Mouse (Mus musculus): ENCODE data around the gene Sdhb. TPM values are rescaled to one million over a fixed set of nuclear protein-coding genes. Genes with fewer than 3 reads are reported as not detected.
A peak's percentile ranks its signal among the peaks of the same experiment; 100 is the strongest.

The Sdhb gene
- total RNA-seq, 2 experiments from 2014 or later, result 170 to 178 TPM

- no peak for TF ChIP-seq CTCF (IDR thresholded peaks at IDR 0.05)
Measured at GRCm38 (mm10) chr4:140986024-140986710, 25.2 kb downstream of the Sdhb start.

GRCm38 (mm10) chr4:140986711-140987395, 25.9 kb downstream of the Sdhb start, which contains the start of gene Atp13a2:
Gene Atp13a2 (plus strand): TSS chr4:140986873.
- peak within 1 kb of the TSS; percentile 98 for H3K4me3 ChIP-seq
- intact Hi-C loops (cut with DNase I), result no loop called here
- peak; percentile 36 for TF ChIP-seq CTCF (IDR thresholded peaks at IDR 0.05)
- H3K27ac ChIP-seq, result peak within 1 kb of the TSS; percentile 82
- DNase-seq (ENCODE audit: extremely low spot score in 1 of 2, low spot score in 2 of 2), result peak; percentile 93 to 96

More at GRCm38 (mm10) chr4:140986024-140986710, 25.2 kb downstream of the Sdhb start:
- intact Hi-C loops (cut with DNase I), result no loop called here
- H3K27ac ChIP-seq, result peak overlapping the region; percentile 30; the same call in 1 of the 2 replicates
- no peak for DNase-seq (ENCODE audit: extremely low spot score in 1 of 2, low spot score in 2 of 2)
- H3K4me3 ChIP-seq, result peak overlapping the region; percentile 98

- intact Hi-C loops (cut with DNase I), result no loop called here
- no peak for DNase-seq (ENCODE audit: extremely low spot score in 1 of 2, low spot score in 2 of 2)
- TF ChIP-seq CTCF (IDR thresholded peaks at IDR 0.05), result no peak
- Histone ChIP-seq H3K4me3 (peak overlapping the region; percentile 98), H3K27ac (no peak overlapping the region; the same call in 1 of the 2 replicates)
Measured at GRCm38 (mm10) chr4:140987476-140987875, 26.5 kb downstream of the Sdhb start.

GRCm38 (mm10) chr4:140988706-140989290, 27.8 kb downstream of the Sdhb start:
- intact Hi-C loops (cut with DNase I), result no loop called here

GRCm38 (mm10) chr4:140989447-140989846, 28.4 kb downstream of the Sdhb start:
- no peak for DNase-seq (ENCODE audit: extremely low spot score in 1 of 2, low spot score in 2 of 2)
- intact Hi-C loops (cut with DNase I), result no loop called here
- Histone ChIP-seq H3K4me3 (no peak overlapping the region), H3K27ac (no peak overlapping the region)
- TF ChIP-seq CTCF (IDR thresholded peaks at IDR 0.05), result no peak

More at GRCm38 (mm10) chr4:140988706-140989290, 27.8 kb downstream of the Sdhb start:
- Histone ChIP-seq H3K4me3 (no peak overlapping the region), H3K27ac (no peak overlapping the region)
- no peak for DNase-seq (ENCODE audit: extremely low spot score in 1 of 2, low spot score in 2 of 2)
- no peak for TF ChIP-seq CTCF (IDR thresholded peaks at IDR 0.05)

GRCm38 (mm10) chr4:140992215-140992614, 31.2 kb downstream of the Sdhb start:
- Histone ChIP-seq H3K27ac (no peak overlapping the region), H3K4me3 (no peak overlapping the region)
- intact Hi-C loops (cut with DNase I), result no loop called here
- no peak for TF ChIP-seq CTCF (IDR thresholded peaks at IDR 0.05)
- DNase-seq (ENCODE audit: extremely low spot score in 1 of 2, low spot score in 2 of 2), result no peak

GRCm38 (mm10) chr4:140993846-140994245, 32.8 kb downstream of the Sdhb start:
- Histone ChIP-seq H3K4me3 (no peak overlapping the region), H3K27ac (no peak overlapping the region)
- TF ChIP-seq CTCF (IDR thresholded peaks at IDR 0.05), result no peak
- DNase-seq (ENCODE audit: extremely low spot score in 1 of 2, low spot score in 2 of 2), result no peak
- intact Hi-C loops (cut with DNase I), result no loop called here

- Histone ChIP-seq H3K27ac (no peak overlapping the region), H3K4me3 (no peak overlapping the region)
- no peak for TF ChIP-seq CTCF (IDR thresholded peaks at IDR 0.05)
- DNase-seq (ENCODE audit: extremely low spot score in 1 of 2, low spot score in 2 of 2), result no peak
- intact Hi-C loops (cut with DNase I), result no loop called here
Measured at GRCm38 (mm10) chr4:140995811-140996210, 34.8 kb downstream of the Sdhb start.

- intact Hi-C loops (cut with DNase I), result no loop called here
- DNase-seq (ENCODE audit: extremely low spot score in 1 of 2, low spot score in 2 of 2), result no peak
- no peak for TF ChIP-seq CTCF (IDR thresholded peaks at IDR 0.05)
- Histone ChIP-seq H3K27ac (no peak overlapping the region), H3K4me3 (no peak overlapping the region)
Measured at GRCm38 (mm10) chr4:140996812-140997211, 35.8 kb downstream of the Sdhb start.

GRCm38 (mm10) chr4:141005983-141006382, 45.0 kb downstream of the Sdhb start:
- DNase-seq (ENCODE audit: extremely low spot score in 1 of 2, low spot score in 2 of 2), result no peak
- intact Hi-C loops (cut with DNase I), result no loop called here
- H3K4me3 ChIP-seq, result no peak overlapping the region
- H3K27ac ChIP-seq, result no peak overlapping the region
- TF ChIP-seq CTCF (IDR thresholded peaks at IDR 0.05), result peak; percentile 66

GRCm38 (mm10) chr4:141008028-141008427, 47.0 kb downstream of the Sdhb start:
- TF ChIP-seq CTCF (IDR thresholded peaks at IDR 0.05), result no peak

GRCm38 (mm10) chr4:141010118-141010517, 49.1 kb downstream of the Sdhb start, which contains the start of gene Mfap2:
Gene Mfap2 (plus strand): TSS chr4:141010418.
- Histone ChIP-seq H3K27ac (peak within 1 kb of the TSS; percentile 64), H3K4me3 (peak within 1 kb of the TSS; percentile 53)
- TF ChIP-seq CTCF (IDR thresholded peaks at IDR 0.05), result no peak
- no peak for DNase-seq (ENCODE audit: extremely low spot score in 1 of 2, low spot score in 2 of 2)
- intact Hi-C loops (cut with DNase I), result no loop called here

More at GRCm38 (mm10) chr4:141008028-141008427, 47.0 kb downstream of the Sdhb start:
- H3K27ac ChIP-seq, result no peak overlapping the region
- DNase-seq (ENCODE audit: extremely low spot score in 1 of 2, low spot score in 2 of 2), result no peak
- no peak overlapping the region for H3K4me3 ChIP-seq
- intact Hi-C loops (cut with DNase I), result no loop called here

Data from left cerebral cortex, adult 2 months (tissue).